Mouse (Mus musculus) erythroblast, embryonic 14.5 days (primary cell): ENCODE data around the gene Zbtb8os.

ENCODE experiments used
- GATA1 ChIP-seq: IDR thresholded peaks from 2 replicates; pipeline ENCODE4 v1.6.1; 2012; ENCODE audit warnings: low read length, inconsistent platforms, mixed read lengths
- TAL1 ChIP-seq: IDR thresholded peaks from 3 replicates; pipeline ENCODE4 v1.6.1; 2012; ENCODE audit warnings: low read length, inconsistent platforms, mixed read lengths

GRCm38 (mm10) chr4:129322042-129322441, 13.5 kb upstream of the Zbtb8os start:
- no peak for TF ChIP-seq GATA1
- TF ChIP-seq TAL1: no peak
